ENCODE assay signal across 9 mouse cellular contexts in the genomic region with DNA sequence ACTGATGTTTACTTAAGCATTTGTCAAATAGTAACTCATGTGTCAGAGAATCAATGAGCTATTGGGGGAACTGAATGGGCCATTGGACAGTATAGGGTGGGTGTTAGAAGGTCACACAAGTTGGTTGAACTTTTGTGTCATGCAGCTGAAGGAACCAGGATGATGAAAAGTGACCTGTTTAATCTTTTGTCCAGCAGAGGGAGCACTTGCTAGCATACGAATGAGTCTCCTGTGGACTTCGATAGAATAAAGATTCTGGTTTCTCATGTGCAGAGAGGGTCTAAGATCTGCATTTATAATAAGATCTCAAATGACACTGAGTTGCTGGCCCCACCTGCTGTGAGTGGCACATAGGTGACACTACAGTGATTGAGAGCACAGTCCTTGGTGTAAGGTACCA. TPM values are rescaled to one million over a fixed set of nuclear protein-coding genes. Genes with fewer than 3 reads are reported as not detected.
A peak's percentile ranks its signal among the peaks of the same experiment; 100 is the strongest.
DNase-seq lines count a peak whose midpoint lies in the region; ATAC-seq lines count a peak whose summit lies in the region.
"Had no signal": no experiment of that assay in that cellular context is flagged by ENCODE, and none has a peak within 500 bp of the region (broad histone marks: within the 10 kb centered on the region; RNA-seq: fewer than 3 reads in every experiment).

No protein-coding gene starts in this region.

- no peaks in the 10 kb centered on the region for H3K4me1 ChIP-seq in forebrain, embryonic 14.5 days (ENCODE audit: control insufficient read depth, insufficient read depth, low read length)
- no peaks in the 10 kb centered on the region for H3K4me1 ChIP-seq in forebrain, embryonic 15.5 days
- H3K4me1 ChIP-seq in midbrain, embryonic 11.5 days (ENCODE audit: control insufficient read depth, insufficient read depth, low read length), result no peaks in the 10 kb centered on the region
- H3K4me1 ChIP-seq in midbrain, embryonic 16.5 days (ENCODE audit: control insufficient read depth, insufficient read depth, low read length), result no peaks in the 10 kb centered on the region
- H3K4me1 ChIP-seq: midbrain, embryonic 12.5 days had no signal

- H3K9me3 ChIP-seq in forebrain, embryonic 14.5 days (replicated peaks; ENCODE audit: control insufficient read depth, low read length), result no peaks in the 10 kb centered on the region
- no peaks in the 10 kb centered on the region for H3K9me3 ChIP-seq in forebrain, embryonic 15.5 days
- no peaks in the 10 kb centered on the region for H3K9me3 ChIP-seq in midbrain, embryonic 11.5 days (ENCODE audit: control insufficient read depth, low read length)
- H3K9me3 ChIP-seq in midbrain, embryonic 16.5 days (replicated peaks; ENCODE audit: control insufficient read depth, low read length, poor library complexity, severe bottlenecking), result no peaks in the 10 kb centered on the region
- H3K9me3 ChIP-seq: midbrain, embryonic 12.5 days had no signal

- H3K4me2 ChIP-seq in forebrain, embryonic 14.5 days (ENCODE audit: low read length), result no peak overlapping the region
- H3K4me2 ChIP-seq in forebrain, embryonic 15.5 days (replicated peaks), result no peak overlapping the region
- H3K4me2 ChIP-seq in midbrain, embryonic 11.5 days, result no peak overlapping the region
- no peak overlapping the region for H3K4me2 ChIP-seq in midbrain, embryonic 16.5 days (ENCODE audit: low read length)
- H3K4me2 ChIP-seq: midbrain, embryonic 12.5 days had no signal

- H3K27me3 ChIP-seq in forebrain, embryonic 14.5 days (replicated peaks; ENCODE audit: control insufficient read depth, insufficient read depth, low read length), result no peaks in the 10 kb centered on the region
- H3K27me3 ChIP-seq in forebrain, embryonic 15.5 days, result no peaks in the 10 kb centered on the region
- H3K27me3 ChIP-seq in midbrain, embryonic 11.5 days (ENCODE audit: control insufficient read depth, insufficient read depth, low read length), result no peaks in the 10 kb centered on the region
- no peaks in the 10 kb centered on the region for H3K27me3 ChIP-seq in midbrain, embryonic 16.5 days (ENCODE audit: control insufficient read depth, insufficient read depth, low read depth, low read length)
- H3K27me3 ChIP-seq: midbrain, embryonic 12.5 days had no signal

- H3K36me3 ChIP-seq in forebrain, embryonic 14.5 days (ENCODE audit: control insufficient read depth, insufficient read depth, low read length), result no peaks in the 10 kb centered on the region
- H3K36me3 ChIP-seq in forebrain, embryonic 15.5 days, result no peaks in the 10 kb centered on the region
- no peaks in the 10 kb centered on the region for H3K36me3 ChIP-seq in midbrain, embryonic 11.5 days (ENCODE audit: control insufficient read depth, insufficient read depth, low read length)
- no peaks in the 10 kb centered on the region for H3K36me3 ChIP-seq in midbrain, embryonic 16.5 days (ENCODE audit: control insufficient read depth, insufficient read depth, low read length)
- H3K36me3 ChIP-seq: midbrain, embryonic 12.5 days had no signal

- no peak overlapping the region for H3K9ac ChIP-seq in forebrain, embryonic 14.5 days (ENCODE audit: low read length)
- H3K9ac ChIP-seq in forebrain, embryonic 15.5 days (replicated peaks), result no peak overlapping the region
- H3K9ac ChIP-seq in midbrain, embryonic 11.5 days (ENCODE audit: low read length), result no peak overlapping the region
- no peak overlapping the region for H3K9ac ChIP-seq in midbrain, embryonic 16.5 days (ENCODE audit: low read depth, low read length)
- H3K9ac ChIP-seq: midbrain, embryonic 12.5 days had no signal

- DNase-seq in forebrain, embryonic 14.5 days (ENCODE audit: low spot score), result peak; percentile 84
- peak; percentile 95 for DNase-seq in midbrain, embryonic 11.5 days (ENCODE audit: low spot score, missing footprints)
- peak; percentile 51 to 63 for DNase-seq in cerebellum, postnatal 14 days
- peak; percentile 31 for DNase-seq in layer of hippocampus, adult 9-10 months (ENCODE audit: low spot score)
- no peak for DNase-seq in adrenal gland, adult 8-10 months

- peak; percentile 15; the same call in 1 of the 2 replicates for ATAC-seq in forebrain, embryonic 14.5 days
- no peak; the same call in 1 of the 2 replicates for ATAC-seq in forebrain, embryonic 15.5 days (replicated peaks)
- ATAC-seq in midbrain, embryonic 11.5 days (ENCODE audit: low FRiP score), result no peak
- ATAC-seq in midbrain, embryonic 16.5 days, result no peak
- no peak for ATAC-seq in megakaryocyte-erythroid progenitor cell, adult 5-6 weeks (replicated peaks; ENCODE audit: low FRiP score, low TSS enrichment, poor library complexity, severe bottlenecking)

- 16% methylated on average over 2 of the region's 2 CpGs for WGBS in forebrain, embryonic 14.5 days
- WGBS in forebrain, embryonic 15.5 days, result 11% methylated on average over 2 of the region's 2 CpGs
- whole genome bisulfite sequencing in midbrain, embryonic 11.5 days, result 33% methylated on average over 2 of the region's 2 CpGs
- WGBS in midbrain, embryonic 16.5 days, result 11% methylated on average over 2 of the region's 2 CpGs

- H3K27ac ChIP-seq in forebrain, embryonic 14.5 days (ENCODE audit: low read depth, low read length), result no peak overlapping the region
- H3K27ac ChIP-seq in forebrain, embryonic 15.5 days (replicated peaks), result no peak overlapping the region
- H3K27ac ChIP-seq in midbrain, embryonic 11.5 days (ENCODE audit: low read depth, low read length), result no peak overlapping the region
- no peak overlapping the region for H3K27ac ChIP-seq in midbrain, embryonic 16.5 days (ENCODE audit: low read length)
- H3K27ac ChIP-seq: midbrain, embryonic 12.5 days had no signal

- H3K4me3 ChIP-seq in forebrain, embryonic 14.5 days (ENCODE audit: low read depth, low read length), result no peak overlapping the region
- no peak overlapping the region for H3K4me3 ChIP-seq in forebrain, embryonic 15.5 days
- no peak overlapping the region for H3K4me3 ChIP-seq in midbrain, embryonic 11.5 days (ENCODE audit: low read depth, low read length)
- no peak overlapping the region for H3K4me3 ChIP-seq in midbrain, embryonic 16.5 days (ENCODE audit: low read depth, low read length)
- H3K4me3 ChIP-seq: midbrain, embryonic 12.5 days had no signal

RNA-seq across cellular contexts. Expression of a gene that starts 39.9 kb away (rescaled TPM):
- 0.22 TPM in 1 of 2 replicates, not detected in the other for polyA plus RNA-seq in forebrain, embryonic 14.5 days (2014; fragmentation: Nextera tagmentation; extraction: Ambion mirVana)
- 0.28 and 0.41 TPM in 2 replicates for polyA plus RNA-seq in forebrain, embryonic 15.5 days (2015; fragmentation: Nextera tagmentation; extraction: Ambion mirVana)
- 0.12 and 0.43 TPM in 2 replicates for polyA plus RNA-seq in midbrain, embryonic 11.5 days (2014; fragmentation: Nextera tagmentation; extraction: Ambion mirVana)
- 0.17 and 0.58 TPM in 2 replicates for polyA plus RNA-seq in midbrain, embryonic 16.5 days (2015; fragmentation: Nextera tagmentation; extraction: Ambion mirVana)
- not detected in 2 replicates for total RNA-seq in megakaryocyte-erythroid progenitor cell, adult 5-6 weeks (2014; fragmentation: Nextera tagmentation)
- not detected in 2 replicates for total RNA-seq in megakaryocyte-erythroid progenitor cell, adult 5-6 weeks (2017)
- 1 to 10 TPM; 1.9 to 7.0 (median 2.4) TPM for total RNA-seq in adrenal gland, adult 8-10 months (2022)
